Mouse (Mus musculus): Measurements from ENCODE around the gene Mmp2. TPM values are rescaled to one million over a fixed set of nuclear protein-coding genes. Genes with fewer than 3 reads are reported as not detected.

Gene Mmp2
- polyA plus RNA-seq, 1 experiment from 2014 or later: 22.3 TPM

GRCm38 (mm10) chr8:92817928-92818818 is 8.9 kb upstream of the Mmp2 start:
- H3K4me3 ChIP-seq: no peak overlapping the region
- 26% methylated on average over 6 of the region's 6 CpGs for WGBS
- no peaks in the 10 kb centered on the region for H3K27me3 ChIP-seq (replicated peaks)
- H3K4me1 ChIP-seq: no peaks in the 10 kb centered on the region
- no peak overlapping the region for H3K9ac ChIP-seq
- no peak overlapping the region for H3K4me2 ChIP-seq
- no peak overlapping the region for H3K27ac ChIP-seq
- no peaks in the 10 kb centered on the region for H3K36me3 ChIP-seq (replicated peaks)
- H3K9me3 ChIP-seq: no peaks in the 10 kb centered on the region
- ATAC-seq (replicated peaks): peak; percentile 84

- Histone ChIP-seq H3K27ac (no peak overlapping the region), H3K9me3 (no peaks in the 10 kb centered on the region), H3K4me2 (no peak overlapping the region), H3K4me1 (no peaks in the 10 kb centered on the region), H3K4me3 (no peak overlapping the region), H3K27me3 (replicated peaks) (no peaks in the 10 kb centered on the region), H3K36me3 (replicated peaks) (no peaks in the 10 kb centered on the region), H3K9ac (no peak overlapping the region)
- no peak for ATAC-seq (replicated peaks)
Measured at GRCm38 (mm10) chr8:92821151-92821550, 5.9 kb upstream of the Mmp2 start.

GRCm38 (mm10) chr8:92822386-92822785 is 4.7 kb upstream of the Mmp2 start:
- Histone ChIP-seq H3K4me3 (no peak overlapping the region), H3K4me2 (no peak overlapping the region), H3K27me3 (replicated peaks) (no peaks in the 10 kb centered on the region), H3K27ac (no peak overlapping the region), H3K9ac (no peak overlapping the region), H3K4me1 (peaks cover 4% of the 10 kb centered on the region), H3K9me3 (no peaks in the 10 kb centered on the region), H3K36me3 (replicated peaks) (no peaks in the 10 kb centered on the region)
- ATAC-seq (replicated peaks): no peak
- 91% methylated on average over 5 of the region's 5 CpGs for WGBS

- Histone ChIP-seq H3K9me3 (no peaks in the 10 kb centered on the region), H3K4me3 (no peak overlapping the region), H3K4me1 (peaks cover 15% of the 10 kb centered on the region), H3K4me2 (no peak overlapping the region), H3K9ac (no peak overlapping the region), H3K27me3 (replicated peaks) (no peaks in the 10 kb centered on the region; the same call in 1 of the 2 replicates), H3K27ac (no peak overlapping the region), H3K36me3 (replicated peaks) (no peaks in the 10 kb centered on the region)
- 77% methylated on average over 4 of the region's 4 CpGs for WGBS
- no peak for ATAC-seq (replicated peaks)
Measured at GRCm38 (mm10) chr8:92825991-92826390, 1.1 kb upstream of the Mmp2 start.

GRCm38 (mm10) chr8:92828251-92828743 is 1.2 kb downstream of the Mmp2 start:
- WGBS: 22% methylated on average over 15 of the region's 15 CpGs
- H3K27ac ChIP-seq: no peak overlapping the region
- H3K4me1 ChIP-seq: peaks cover 15% of the 10 kb centered on the region
- H3K4me3 ChIP-seq: no peak overlapping the region
- peak overlapping the region; percentile 69; the same call in 1 of the 2 replicates for H3K4me2 ChIP-seq
- no peaks in the 10 kb centered on the region; the same call in 1 of the 2 replicates for H3K27me3 ChIP-seq (replicated peaks)
- no peaks in the 10 kb centered on the region for H3K9me3 ChIP-seq
- H3K9ac ChIP-seq: no peak overlapping the region
- no peaks in the 10 kb centered on the region for H3K36me3 ChIP-seq (replicated peaks)
- ATAC-seq (replicated peaks): peak; percentile 71; the same call in 1 of the 2 replicates

GRCm38 (mm10) chr8:92834065-92834731 is 7.1 kb downstream of the Mmp2 start:
- no peaks in the 10 kb centered on the region for H3K36me3 ChIP-seq (replicated peaks)
- H3K27me3 ChIP-seq (replicated peaks): no peaks in the 10 kb centered on the region
- H3K4me3 ChIP-seq: no peak overlapping the region
- H3K9ac ChIP-seq: no peak overlapping the region
- H3K4me2 ChIP-seq: no peak overlapping the region
- H3K27ac ChIP-seq: no peak overlapping the region
- H3K4me1 ChIP-seq: no peaks in the 10 kb centered on the region
- no peaks in the 10 kb centered on the region for H3K9me3 ChIP-seq
- WGBS: 86% methylated on average over 5 of the region's 5 CpGs
- ATAC-seq (replicated peaks): no peak

- 86% methylated on average over 11 of the region's 11 CpGs for WGBS
- H3K27me3 ChIP-seq (replicated peaks): no peaks in the 10 kb centered on the region
Measured at GRCm38 (mm10) chr8:92834786-92835500, 7.9 kb downstream of the Mmp2 start.

GRCm38 (mm10) chr8:92835901-92836300 is 8.8 kb downstream of the Mmp2 start:
- Histone ChIP-seq H3K9ac (no peak overlapping the region), H3K27ac (no peak overlapping the region), H3K9me3 (no peaks in the 10 kb centered on the region), H3K4me3 (no peak overlapping the region), H3K36me3 (replicated peaks) (no peaks in the 10 kb centered on the region), H3K4me2 (no peak overlapping the region), H3K27me3 (replicated peaks) (no peaks in the 10 kb centered on the region), H3K4me1 (no peaks in the 10 kb centered on the region)
- ATAC-seq (replicated peaks): no peak
- 94% methylated on average over 11 of the region's 11 CpGs for WGBS

More at GRCm38 (mm10) chr8:92834786-92835500, 7.9 kb downstream of the Mmp2 start:
- Histone ChIP-seq H3K27ac (no peak overlapping the region), H3K9me3 (no peaks in the 10 kb centered on the region), H3K4me3 (no peak overlapping the region), H3K36me3 (replicated peaks) (no peaks in the 10 kb centered on the region), H3K4me2 (no peak overlapping the region), H3K4me1 (no peaks in the 10 kb centered on the region), H3K9ac (no peak overlapping the region)
- no peak for ATAC-seq (replicated peaks)

GRCm38 (mm10) chr8:92838616-92839015 is 11.5 kb downstream of the Mmp2 start:
- Histone ChIP-seq H3K4me2 (no peak overlapping the region), H3K9ac (no peak overlapping the region), H3K27me3 (replicated peaks) (no peaks in the 10 kb centered on the region), H3K4me1 (no peaks in the 10 kb centered on the region), H3K36me3 (replicated peaks) (no peaks in the 10 kb centered on the region), H3K4me3 (no peak overlapping the region), H3K27ac (no peak overlapping the region), H3K9me3 (no peaks in the 10 kb centered on the region)
- 78% methylated on average over 3 of the region's 3 CpGs for WGBS
- no peak for ATAC-seq (replicated peaks)

- 95% methylated on average over 8 of the region's 8 CpGs for WGBS
- ATAC-seq (replicated peaks): no peak
- Histone ChIP-seq H3K4me1 (no peaks in the 10 kb centered on the region), H3K27me3 (replicated peaks) (no peaks in the 10 kb centered on the region), H3K9me3 (no peaks in the 10 kb centered on the region), H3K4me3 (no peak overlapping the region), H3K9ac (no peak overlapping the region), H3K27ac (no peak overlapping the region), H3K4me2 (no peak overlapping the region), H3K36me3 (replicated peaks) (no peaks in the 10 kb centered on the region)
Measured at GRCm38 (mm10) chr8:92839161-92839560, 12.1 kb downstream of the Mmp2 start.

GRCm38 (mm10) chr8:92839876-92840275 is 12.8 kb downstream of the Mmp2 start:
- Histone ChIP-seq H3K4me2 (no peak overlapping the region), H3K27ac (no peak overlapping the region), H3K27me3 (replicated peaks) (no peaks in the 10 kb centered on the region), H3K9ac (no peak overlapping the region), H3K4me3 (no peak overlapping the region), H3K36me3 (replicated peaks) (no peaks in the 10 kb centered on the region), H3K4me1 (no peaks in the 10 kb centered on the region), H3K9me3 (no peaks in the 10 kb centered on the region)
- WGBS: 91% methylated on average over 7 of the region's 7 CpGs
- no peak for ATAC-seq (replicated peaks)

GRCm38 (mm10) chr8:92846684-92847083 is 19.6 kb downstream of the Mmp2 start:
- H3K9me3 ChIP-seq: no peaks in the 10 kb centered on the region
- no peak overlapping the region for H3K4me2 ChIP-seq
- peaks cover 3% of the 10 kb centered on the region; the same call in 1 of the 2 replicates for H3K4me1 ChIP-seq
- 0 out of 2 replicates have a peak overlapping the region, but pooled peaks have one; percentile 8 for H3K27ac ChIP-seq
- 22% methylated on average over 3 of the region's 3 CpGs for WGBS
- H3K9ac ChIP-seq: no peak overlapping the region
- ATAC-seq (replicated peaks): peak; percentile 52; the same call in 1 of the 2 replicates
- no peaks in the 10 kb centered on the region for H3K27me3 ChIP-seq (replicated peaks)
- H3K36me3 ChIP-seq (replicated peaks): no peaks in the 10 kb centered on the region
- no peak overlapping the region for H3K4me3 ChIP-seq
